Mouse (Mus musculus): Measurements from ENCODE around the gene Fgfr2.

DNA sequence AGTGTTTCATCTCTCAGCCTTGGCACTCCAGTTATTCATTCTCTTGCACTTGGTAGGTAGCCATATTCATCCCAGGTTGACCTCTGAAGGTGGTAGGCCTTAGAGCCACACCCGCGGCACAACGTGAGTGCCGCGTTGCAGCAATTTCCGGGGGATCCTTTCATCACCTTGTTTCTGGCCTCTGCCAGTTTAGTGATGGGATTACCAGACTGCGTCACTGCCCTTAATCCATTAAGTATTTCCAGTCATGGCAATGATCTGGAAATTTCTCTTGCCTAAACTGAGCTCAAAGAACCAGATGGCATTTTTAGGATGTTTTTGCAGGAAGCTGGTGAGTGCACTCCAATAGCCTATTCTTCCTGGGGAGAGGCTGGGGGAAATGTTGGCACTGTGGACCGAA lies 233.5 kb downstream of the Fgfr2 start:
- no peak for TF ChIP-seq CTCF (IDR thresholded peaks at IDR 0.05; ENCODE audit: low read depth)
- no peak for TF ChIP-seq EP300 (IDR thresholded peaks at IDR 0.05; ENCODE audit: low read depth)

Measured in liver, postnatal 0 days (tissue).